Mouse (Mus musculus) midbrain, embryonic 16.5 days (tissue): Measurements from ENCODE around the gene Gm21149. TPM values are rescaled to one million over a fixed set of nuclear protein-coding genes. Genes with fewer than 3 reads are reported as not detected.
"Not testable (repeated sequence)": the region's sequence is repeated elsewhere in the genome, so short reads cannot be mapped to it uniquely, and the experiment has no call there.

ENCODE experiments used
- ATAC-seq: fragments of 200-750 bp; cut with Nextera tagmentation; 2 replicates; pipeline ENCODE4 v1.8.0; 2017; ENCODE audit warnings: moderate TSS enrichment
- H3K27ac ChIP-seq: fragments of 300-500 bp; sonication (generic); 2 replicates; pipeline ENCODE4 v1.5.1; 2014; ENCODE audit warnings: mild to moderate bottlenecking, low read length, mixed read lengths
- H3K27me3 ChIP-seq: fragments of 300-500 bp; sonication (generic); 2 replicates; pipeline ENCODE4 v1.6.1; 2014; ENCODE audit warnings: low read depth, low read length, mixed read lengths; ENCODE audit not compliant: control insufficient read depth, insufficient read depth
- H3K36me3 ChIP-seq: fragments of 300-500 bp; sonication (generic); 2 replicates; pipeline ENCODE4 v1.6.1; 2014; ENCODE audit warnings: mild to moderate bottlenecking, low read length, moderate library complexity, mixed read lengths; ENCODE audit not compliant: control insufficient read depth, insufficient read depth
- H3K4me1 ChIP-seq: fragments of 300-500 bp; sonication (generic); 2 replicates; pipeline ENCODE4 v1.6.1; 2014; ENCODE audit warnings: mild to moderate bottlenecking, low read length, mixed read lengths; ENCODE audit not compliant: control insufficient read depth, insufficient read depth
- H3K4me2 ChIP-seq: fragments of 300-500 bp; sonication (generic); 2 replicates; pipeline ENCODE4 v1.6.1; 2014; ENCODE audit warnings: mild to moderate bottlenecking, low read length, mixed read lengths
- H3K4me3 ChIP-seq: fragments of 300-500 bp; sonication (generic); 2 replicates; pipeline ENCODE4 v1.5.1; 2014; ENCODE audit warnings: low read depth, mild to moderate bottlenecking, low read length, moderate library complexity, mixed read lengths
- H3K9ac ChIP-seq: fragments of 300-500 bp; sonication (generic); 2 replicates; pipeline ENCODE4 v1.6.1; 2014; ENCODE audit warnings: low read depth, low read length, mixed read lengths
- H3K9me3 ChIP-seq: fragments of 300-500 bp; sonication (generic); replicated peaks from 2 replicates; pipeline ENCODE4 v1.6.1; 2014; ENCODE audit warnings: mild to moderate bottlenecking, low read length, mixed read lengths; ENCODE audit not compliant: control insufficient read depth, poor library complexity, severe bottlenecking
- WGBS: fragments of 180-500 bp; shearing (Covaris S2); extraction: QIAGEN DNeasy Blood & Tissue Kit; methylation state at CpG from one replicate; pipeline ENCODE4 v1.1.7; 2014; 5-methylcytosine and 5-hydroxymethylcytosine counted together
- polyA plus RNA-seq: library from polyadenylated mRNA; unstranded; fragments of >200 nt; fragmentation: Nextera tagmentation; extraction: Ambion mirVana; gene quantifications from 2 replicates; pipeline ENCODE4 v1.2.1, GENCODE M21; 2015

Gm21149 gene
- polyA plus RNA-seq, 1 experiment from 2014 or later: not detected

GRCm38 (mm10) chr5:15470141-15470540, 6.2 kb downstream of the Gm21149 start:
- not testable (repeated sequence) for H3K27ac ChIP-seq, ATAC-seq, H3K36me3 ChIP-seq, H3K9ac ChIP-seq, H3K4me2 ChIP-seq, H3K27me3 ChIP-seq, H3K4me1 ChIP-seq, H3K4me3 ChIP-seq
- 85% methylated on average over 1 of the region's 1 CpGs for WGBS
- H3K9me3 ChIP-seq: peaks cover 14% of the 10 kb centered on the region

- WGBS: 58% methylated on average over 6 of the region's 6 CpGs
- peaks cover 14% of the 10 kb centered on the region for H3K9me3 ChIP-seq
- not testable (repeated sequence) for H3K36me3 ChIP-seq, H3K27ac ChIP-seq, H3K9ac ChIP-seq, H3K4me3 ChIP-seq, ATAC-seq, H3K4me2 ChIP-seq, H3K27me3 ChIP-seq, H3K4me1 ChIP-seq
These were observed 8.6 kb downstream of the Gm21149 start for GRCm38 (mm10) chr5:15467768-15468167.

GRCm38 (mm10) chr5:15466218-15466617, 10.1 kb downstream of the Gm21149 start:
- ATAC-seq, H3K9ac ChIP-seq, H3K36me3 ChIP-seq, H3K4me1 ChIP-seq, H3K27me3 ChIP-seq, H3K4me2 ChIP-seq, H3K27ac ChIP-seq, H3K4me3 ChIP-seq: not testable (repeated sequence)
- H3K9me3 ChIP-seq: peaks cover 19% of the 10 kb centered on the region
- 57% methylated on average over 1 of the region's 1 CpGs for WGBS

- H3K4me2 ChIP-seq, H3K9ac ChIP-seq, ATAC-seq, H3K36me3 ChIP-seq, H3K27ac ChIP-seq, H3K27me3 ChIP-seq, H3K4me3 ChIP-seq, H3K4me1 ChIP-seq: not testable (repeated sequence)
- H3K9me3 ChIP-seq: peaks cover 29% of the 10 kb centered on the region
- 26% methylated on average over 1 of the region's 2 CpGs for WGBS
These were observed 12.8 kb downstream of the Gm21149 start for GRCm38 (mm10) chr5:15463561-15463960.

GRCm38 (mm10) chr5:15461613-15462012, 14.7 kb downstream of the Gm21149 start:
- H3K4me2 ChIP-seq, H3K4me3 ChIP-seq, H3K9ac ChIP-seq, H3K36me3 ChIP-seq, ATAC-seq, H3K4me1 ChIP-seq, H3K27ac ChIP-seq, H3K27me3 ChIP-seq: not testable (repeated sequence)
- 64% methylated on average over 8 of the region's 8 CpGs for WGBS
- peaks cover 27% of the 10 kb centered on the region for H3K9me3 ChIP-seq

- not testable (repeated sequence) for H3K4me2 ChIP-seq, H3K27me3 ChIP-seq, H3K36me3 ChIP-seq, H3K27ac ChIP-seq, H3K4me1 ChIP-seq, H3K4me3 ChIP-seq, ATAC-seq, H3K9ac ChIP-seq
- WGBS: 80% methylated on average over 3 of the region's 5 CpGs
- H3K9me3 ChIP-seq: peaks cover 21% of the 10 kb centered on the region
These were observed 18.3 kb downstream of the Gm21149 start for GRCm38 (mm10) chr5:15457865-15458571.

Other genes with a start within 250 kb of the Gm21149 start
- not detected in 2 replicates for gene Gm21190, start 52.7 kb upstream of the Gm21149 start, polyA plus RNA-seq
- not detected in 2 replicates for gene Gm21083, start 100.8 kb upstream of the Gm21149 start, polyA plus RNA-seq
- not detected in 2 replicates for gene Speer4d, start 142.5 kb upstream of the Gm21149 start, polyA plus RNA-seq
- gene 4930572O03Rik, start 180.5 kb upstream of the Gm21149 start, polyA plus RNA-seq: not detected in 2 replicates
- gene Speer4c, start 237.7 kb upstream of the Gm21149 start, polyA plus RNA-seq: not detected in 2 replicates